Mouse (Mus musculus) hindbrain, embryonic 12.5 days (tissue): ENCODE results near the gene Exosc9. TPM values are rescaled to one million over a fixed set of nuclear protein-coding genes. Genes with fewer than 3 reads are reported as not detected.

Experiments used
- ATAC-seq: fragments of 200-750 bp; cut with Nextera tagmentation; 2 replicates; pipeline ENCODE4 v1.8.0; 2017; ENCODE audit warnings: moderate TSS enrichment; ENCODE audit not compliant: low FRiP score
- H3K27ac ChIP-seq: fragments of 300-500 bp; sonication (generic); 2 replicates; pipeline ENCODE4 v1.5.1; 2016; ENCODE audit warnings: mild to moderate bottlenecking
- H3K27me3 ChIP-seq: fragments of 300-500 bp; sonication (generic); 2 replicates; pipeline ENCODE4 v1.6.1; 2016; ENCODE audit warnings: mild to moderate bottlenecking
- H3K36me3 ChIP-seq: fragments of 300-500 bp; sonication (generic); 2 replicates; pipeline ENCODE4 v1.6.1; 2016; ENCODE audit warnings: mild to moderate bottlenecking
- H3K4me1 ChIP-seq: fragments of 300-500 bp; sonication (generic); 2 replicates; pipeline ENCODE4 v1.6.1; 2016
- H3K4me2 ChIP-seq: fragments of 300-500 bp; sonication (generic); replicated peaks from 2 replicates; pipeline ENCODE4 v1.6.1; 2016; ENCODE audit warnings: mild to moderate bottlenecking
- H3K4me3 ChIP-seq: fragments of 300-500 bp; sonication (generic); 2 replicates; pipeline ENCODE4 v1.5.1; 2016; ENCODE audit warnings: mild to moderate bottlenecking
- H3K9ac ChIP-seq: fragments of 300-500 bp; sonication (generic); 2 replicates; pipeline ENCODE4 v1.6.1; 2016; ENCODE audit warnings: mild to moderate bottlenecking, moderate library complexity
- H3K9me3 ChIP-seq: fragments of 300-500 bp; sonication (generic); replicated peaks from 2 replicates; pipeline ENCODE4 v1.6.1; 2016; ENCODE audit warnings: mild to moderate bottlenecking
- WGBS: fragments of 180-500 bp; shearing (Covaris S2); methylation state at CpG from one replicate; pipeline ENCODE4 v1.1.7; 2016; 5-methylcytosine and 5-hydroxymethylcytosine counted together
- polyA plus RNA-seq: library from polyadenylated mRNA; unstranded; fragments of >200 nt; fragmentation: Nextera tagmentation; extraction: Ambion mirVana; gene quantifications from 2 replicates; pipeline ENCODE4 v1.2.1, GENCODE M21; 2016

Exosc9 gene
- 73.4 and 82.6 TPM in 2 replicates for polyA plus RNA-seq

DNA sequence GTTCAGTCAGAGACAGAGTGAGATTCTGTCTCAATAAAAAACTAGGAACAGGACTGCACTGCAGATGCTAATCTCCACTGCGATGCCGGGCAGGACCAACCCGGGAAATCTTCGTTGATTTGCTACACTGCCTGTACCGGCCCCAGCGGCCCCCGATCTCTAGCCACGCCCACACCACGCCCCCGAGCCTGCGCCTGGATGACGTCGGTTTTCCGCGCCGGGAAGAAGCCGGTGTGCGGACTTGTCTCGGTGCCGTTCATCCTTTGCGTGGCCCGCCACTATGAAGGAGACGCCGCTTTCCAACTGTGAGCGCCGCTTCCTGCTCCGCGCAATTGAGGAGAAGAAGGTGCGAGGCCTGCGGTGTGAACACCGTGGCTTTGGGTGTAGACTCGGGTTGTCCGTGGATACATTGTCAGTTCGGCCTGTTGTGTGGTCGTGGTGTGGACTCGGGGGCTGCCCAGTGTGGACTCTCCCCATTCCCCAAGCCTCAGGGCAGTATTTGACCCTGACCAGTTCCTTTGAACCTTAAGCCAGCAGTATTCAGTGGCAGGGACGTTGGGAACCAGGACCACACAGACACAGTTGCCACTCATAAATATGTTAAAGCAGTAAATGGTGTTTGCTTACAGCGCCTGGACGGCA is at the start of gene Exosc9:
Gene Exosc9 (plus strand): TSS at position 201 of the 642 bp plus-strand sequence.
- Histone ChIP-seq H3K4me1 (peaks cover 8% of the 10 kb centered on the region; the same call in 1 of the 2 replicates), H3K27me3 (no peaks in the 10 kb centered on the region), H3K9me3 (no peaks in the 10 kb centered on the region), H3K9ac (peak within 1 kb of the TSS; percentile 84), H3K4me3 (peak within 1 kb of the TSS; percentile 87), H3K36me3 (peaks cover 33% of the 10 kb centered on the region), H3K27ac (peak within 1 kb of the TSS; percentile 81), H3K4me2 (peak within 1 kb of the TSS; percentile 82)
- peak; percentile 96 for ATAC-seq
- WGBS, result under 1% methylated on average over 39 of the region's 39 CpGs

DNA sequence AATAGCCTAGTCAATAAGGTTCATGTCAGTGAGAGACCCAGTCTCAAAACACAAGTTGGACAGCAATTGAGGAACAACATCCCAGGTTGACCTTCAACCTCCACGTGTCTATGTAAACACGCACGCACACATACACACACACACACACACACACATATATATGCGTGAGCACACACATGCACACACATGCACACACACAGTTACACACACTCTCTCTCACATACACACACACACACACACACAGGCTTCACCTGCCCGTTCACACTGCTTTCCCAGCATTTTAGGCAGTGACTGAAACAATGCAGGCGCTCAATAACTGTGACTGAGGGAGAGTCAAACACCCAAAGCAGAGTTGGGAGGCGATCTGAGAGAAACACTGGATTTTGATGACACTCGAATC is 47.1 kb upstream of the Exosc9 start:
- no peaks in the 10 kb centered on the region for H3K4me1 ChIP-seq
- H3K36me3 ChIP-seq, result no peaks in the 10 kb centered on the region
- no peak overlapping the region for H3K9ac ChIP-seq
- no peaks in the 10 kb centered on the region for H3K27me3 ChIP-seq
- no peaks in the 10 kb centered on the region for H3K9me3 ChIP-seq
- H3K4me3 ChIP-seq, result no peak overlapping the region
- H3K27ac ChIP-seq, result no peak overlapping the region
- no peak for ATAC-seq
- 77% methylated on average over 8 of the region's 8 CpGs for WGBS
- no peak overlapping the region for H3K4me2 ChIP-seq

DNA sequence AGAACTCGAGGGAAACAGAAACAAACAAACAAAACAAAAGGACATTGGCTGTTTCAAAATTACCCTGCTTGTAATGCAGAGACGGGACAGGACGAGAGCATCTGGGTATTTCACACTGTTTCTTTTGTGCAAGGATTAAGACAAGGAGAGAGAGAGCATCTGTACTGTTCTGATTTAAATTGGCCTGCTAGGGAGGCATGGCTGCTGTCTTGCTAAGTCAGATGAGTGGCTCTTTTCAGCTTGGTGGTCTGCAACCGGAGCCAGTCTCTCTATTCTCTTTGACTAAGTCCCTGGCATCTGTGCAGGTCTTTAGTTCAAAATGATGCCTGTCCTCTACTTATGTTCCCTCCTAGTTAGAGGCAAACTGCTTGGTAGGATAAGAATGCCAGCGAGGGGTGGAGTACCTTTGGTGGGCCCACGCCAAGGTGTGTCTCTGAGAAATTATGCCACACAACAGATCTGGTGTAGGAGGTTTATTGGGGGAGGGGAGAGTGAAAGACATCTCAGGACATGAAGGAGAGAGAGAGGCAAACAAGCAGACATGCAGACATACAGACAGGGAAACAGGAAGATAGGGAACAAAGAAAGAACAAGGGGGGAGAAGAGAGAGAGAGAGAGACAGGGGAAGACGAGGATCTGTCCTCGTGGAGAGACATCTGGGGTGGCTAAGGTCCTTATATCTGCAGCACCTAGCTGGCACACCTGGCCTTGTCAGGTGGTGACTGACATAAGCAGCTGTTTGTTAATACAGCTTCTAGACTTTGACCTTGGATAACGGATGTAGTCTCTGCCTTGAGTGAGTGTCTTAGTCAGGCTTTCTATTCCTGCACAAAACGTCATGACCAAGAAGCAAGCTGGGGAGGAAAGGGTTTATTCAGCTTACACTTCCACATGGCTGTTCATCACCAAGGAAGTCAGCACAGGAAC is 46.3 kb upstream of the Exosc9 start:
- H3K9me3 ChIP-seq, result no peaks in the 10 kb centered on the region
- H3K4me2 ChIP-seq, result no peak overlapping the region
- H3K4me1 ChIP-seq, result no peaks in the 10 kb centered on the region
- no peaks in the 10 kb centered on the region for H3K27me3 ChIP-seq
- H3K4me3 ChIP-seq, result no peak overlapping the region
- H3K36me3 ChIP-seq, result no peaks in the 10 kb centered on the region
- no peak overlapping the region for H3K9ac ChIP-seq
- WGBS, result 58% methylated on average over 10 of the region's 10 CpGs
- H3K27ac ChIP-seq, result peak overlapping the region; percentile 30; the same call in 1 of the 2 replicates
- ATAC-seq, result peak; percentile 29; the same call in 1 of the 2 replicates

DNA sequence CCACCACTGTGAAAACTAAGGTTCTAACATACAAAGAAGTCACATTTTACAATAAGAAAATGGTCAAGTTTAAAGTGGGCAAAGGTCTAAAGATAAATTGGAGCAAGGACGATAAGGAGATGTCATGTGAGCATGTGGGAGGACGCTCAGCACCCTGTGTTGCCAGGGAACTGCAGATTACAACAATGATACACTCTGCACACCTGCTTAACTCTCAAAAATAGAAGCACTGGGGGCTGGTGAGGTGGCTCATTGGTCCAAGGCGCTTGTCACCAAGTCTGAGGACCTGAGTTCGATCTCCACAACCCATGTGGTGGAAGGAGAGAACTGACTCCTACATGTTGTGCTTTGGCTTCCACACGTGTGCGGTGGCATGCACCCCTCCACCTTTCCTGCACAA is 40.9 kb upstream of the Exosc9 start:
- Histone ChIP-seq H3K4me1 (no peaks in the 10 kb centered on the region), H3K27ac (no peak overlapping the region), H3K9me3 (no peaks in the 10 kb centered on the region), H3K36me3 (no peaks in the 10 kb centered on the region), H3K4me2 (no peak overlapping the region), H3K4me3 (no peak overlapping the region), H3K9ac (no peak overlapping the region), H3K27me3 (no peaks in the 10 kb centered on the region)
- WGBS, result 94% methylated on average over 6 of the region's 6 CpGs
- no peak for ATAC-seq

DNA sequence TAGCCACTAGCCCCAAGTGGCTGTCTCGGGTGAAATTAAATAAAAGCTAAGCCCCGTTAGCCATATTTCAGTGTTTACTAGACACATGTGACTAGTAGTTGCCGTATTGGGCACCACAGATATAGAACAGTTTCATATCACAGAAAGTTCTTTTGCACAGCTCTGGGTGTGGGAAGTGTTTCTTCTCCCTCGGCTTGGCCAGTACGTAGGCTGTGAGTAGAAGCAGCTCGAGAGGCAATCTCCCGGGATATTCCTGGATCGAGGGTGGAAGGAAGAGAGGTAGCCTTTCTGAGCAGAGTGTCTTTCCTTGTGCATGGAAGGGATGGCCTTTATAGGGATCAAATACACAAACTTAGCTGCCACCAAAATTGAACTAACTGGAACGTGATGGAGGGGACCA is 36.2 kb upstream of the Exosc9 start:
- no peak for ATAC-seq
- Histone ChIP-seq H3K27ac (no peak overlapping the region), H3K4me2 (no peak overlapping the region), H3K4me3 (no peak overlapping the region), H3K36me3 (no peaks in the 10 kb centered on the region), H3K9me3 (no peaks in the 10 kb centered on the region), H3K9ac (no peak overlapping the region), H3K27me3 (peaks cover 17% of the 10 kb centered on the region), H3K4me1 (peaks cover 3% of the 10 kb centered on the region; the same call in 1 of the 2 replicates)
- WGBS, result 91% methylated on average over 9 of the region's 9 CpGs

DNA sequence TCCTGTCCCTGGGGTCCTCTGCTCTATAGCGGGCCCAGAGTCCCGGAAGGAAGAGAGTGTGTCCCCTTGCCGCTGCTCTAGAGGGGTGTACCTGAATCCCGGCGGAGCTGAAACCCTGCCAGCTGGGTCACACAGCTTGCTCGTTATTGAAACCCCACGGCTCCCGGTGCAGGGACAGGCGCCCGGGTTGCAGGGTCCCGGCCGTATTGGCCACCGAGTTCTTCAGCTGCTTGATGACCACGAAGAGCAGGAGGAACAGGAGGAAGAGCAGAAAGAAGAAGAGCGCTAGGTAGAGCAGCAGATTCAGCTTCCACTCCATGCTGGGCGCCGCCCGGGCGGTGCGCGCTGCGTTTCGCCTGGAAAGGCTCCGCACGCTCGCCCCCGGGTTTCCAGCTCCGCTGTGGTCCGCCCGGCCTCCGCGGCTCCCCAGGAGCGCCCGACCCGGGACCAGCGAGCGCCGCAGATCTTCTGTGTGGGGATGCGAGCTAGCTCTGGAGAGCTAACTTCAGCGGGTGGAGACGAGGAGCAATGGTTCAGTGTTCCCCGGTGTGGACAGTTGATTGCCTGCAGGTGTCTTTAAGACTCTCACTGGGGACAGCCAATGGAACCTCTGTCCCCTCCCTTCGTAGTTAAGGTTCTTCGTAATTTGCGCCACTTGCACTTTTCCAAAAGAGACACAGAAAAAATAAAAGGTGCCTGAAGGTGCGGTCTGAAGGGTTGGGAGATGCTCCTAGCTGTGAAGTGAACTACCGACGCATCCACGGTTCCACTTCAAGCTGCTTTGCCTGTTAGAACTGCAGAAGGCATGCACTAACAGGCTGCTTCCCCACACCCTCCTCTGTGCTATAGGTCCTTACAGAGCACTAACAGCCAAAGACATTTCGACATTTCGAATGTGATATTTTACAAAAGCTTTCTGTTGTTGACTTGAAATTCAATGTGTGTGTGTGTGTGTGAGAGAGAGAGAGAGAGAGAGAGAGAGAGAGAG is 31.0 kb upstream of the Exosc9 start, which contains the start of gene Gm11549:
Gene Gm11549 (minus strand): TSS at position 741 of the 988 bp plus-strand sequence.
- Histone ChIP-seq H3K4me1 (peaks cover 9% of the 10 kb centered on the region; the same call in 1 of the 2 replicates), H3K4me2 (peak within 1 kb of the TSS; percentile 97), H3K27me3 (peaks cover 37% of the 10 kb centered on the region), H3K9me3 (no peaks in the 10 kb centered on the region), H3K4me3 (peak within 1 kb of the TSS; percentile 52), H3K9ac (peak within 1 kb of the TSS; percentile 57), H3K27ac (no peak within 1 kb of the TSS), H3K36me3 (no peaks in the 10 kb centered on the region)
- 1% methylated on average over 51 of the region's 51 CpGs for WGBS
- peak; percentile 76 for ATAC-seq

DNA sequence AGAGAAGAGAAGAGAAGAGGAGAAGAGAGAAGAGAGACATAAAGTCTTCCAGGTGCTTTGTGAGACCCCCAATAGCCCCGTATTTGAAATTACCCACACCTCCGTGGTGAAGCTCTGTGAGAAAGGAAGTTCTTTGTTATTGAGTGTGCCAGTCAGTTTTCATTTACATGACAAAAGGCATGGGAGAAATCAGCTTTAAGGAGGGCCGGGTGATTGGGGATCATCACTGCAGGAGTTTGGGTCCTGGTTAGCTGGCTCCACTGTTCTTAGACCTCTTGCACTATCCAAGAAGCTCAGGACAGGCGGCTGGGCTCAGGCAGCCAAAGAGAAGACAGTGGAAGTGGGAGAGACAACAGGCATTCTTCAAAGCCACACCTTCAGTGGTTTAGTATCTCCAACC is 30.3 kb upstream of the Exosc9 start:
- Histone ChIP-seq H3K9ac (no peak overlapping the region), H3K36me3 (no peaks in the 10 kb centered on the region), H3K27ac (no peak overlapping the region), H3K4me3 (no peak overlapping the region), H3K27me3 (peaks cover 37% of the 10 kb centered on the region), H3K4me1 (peaks cover 9% of the 10 kb centered on the region; the same call in 1 of the 2 replicates), H3K9me3 (no peaks in the 10 kb centered on the region), H3K4me2 (peak overlapping the region; percentile 97)
- ATAC-seq, result no peak
- WGBS, result 6% methylated on average over 4 of the region's 4 CpGs

DNA sequence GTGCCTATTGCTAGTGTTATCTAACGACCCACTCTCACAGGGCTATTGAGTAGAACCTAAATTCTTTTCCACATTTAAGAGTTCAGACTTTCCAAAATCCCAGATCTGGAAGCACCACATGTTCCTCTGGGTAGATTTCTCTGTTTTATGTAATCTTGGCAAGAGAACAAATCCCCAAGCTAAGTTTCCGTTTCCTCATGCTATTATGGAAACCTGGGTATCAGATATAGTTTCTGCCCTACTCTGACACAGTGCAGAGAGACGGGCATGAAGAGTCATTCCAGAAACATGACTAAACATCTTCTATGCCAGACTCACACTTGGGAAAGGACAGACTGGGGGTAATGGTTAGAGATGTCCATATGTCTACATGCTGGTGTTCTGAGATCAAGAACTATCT is 27.9 kb upstream of the Exosc9 start:
- 82% methylated on average over 3 of the region's 3 CpGs for WGBS

DNA sequence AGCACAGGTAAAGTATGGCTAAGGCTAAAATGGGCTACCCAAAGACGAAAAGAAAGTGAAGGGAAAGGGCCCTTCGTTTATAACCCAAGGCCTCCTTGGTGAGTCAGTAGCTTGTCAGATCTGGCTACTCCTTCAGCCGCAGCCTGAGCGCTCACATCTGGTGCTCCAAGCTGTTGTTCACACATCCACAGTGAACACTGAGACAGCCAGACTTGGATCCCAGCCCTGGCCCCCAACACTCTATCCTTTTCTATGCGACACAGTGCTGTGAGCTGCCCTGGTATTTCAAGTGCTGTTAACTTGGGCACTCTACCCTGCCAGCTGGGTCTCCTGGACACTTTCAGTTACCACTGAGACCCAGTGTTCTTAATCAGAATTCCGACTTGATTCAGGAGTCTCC is 22.1 kb upstream of the Exosc9 start:
- Histone ChIP-seq H3K27ac (no peak overlapping the region), H3K4me1 (no peaks in the 10 kb centered on the region), H3K4me3 (no peak overlapping the region), H3K9ac (no peak overlapping the region), H3K4me2 (no peak overlapping the region), H3K36me3 (no peaks in the 10 kb centered on the region), H3K27me3 (peaks cover 23% of the 10 kb centered on the region), H3K9me3 (no peaks in the 10 kb centered on the region)
- 86% methylated on average over 6 of the region's 6 CpGs for WGBS
- ATAC-seq, result no peak

More for the DNA sequence above, 27.9 kb upstream of the Exosc9 start:
- Histone ChIP-seq H3K4me1 (peaks cover 9% of the 10 kb centered on the region; the same call in 1 of the 2 replicates), H3K9ac (no peak overlapping the region), H3K4me2 (no peak overlapping the region), H3K27ac (no peak overlapping the region), H3K4me3 (no peak overlapping the region), H3K27me3 (peaks cover 37% of the 10 kb centered on the region), H3K36me3 (no peaks in the 10 kb centered on the region), H3K9me3 (no peaks in the 10 kb centered on the region)
- no peak for ATAC-seq

DNA sequence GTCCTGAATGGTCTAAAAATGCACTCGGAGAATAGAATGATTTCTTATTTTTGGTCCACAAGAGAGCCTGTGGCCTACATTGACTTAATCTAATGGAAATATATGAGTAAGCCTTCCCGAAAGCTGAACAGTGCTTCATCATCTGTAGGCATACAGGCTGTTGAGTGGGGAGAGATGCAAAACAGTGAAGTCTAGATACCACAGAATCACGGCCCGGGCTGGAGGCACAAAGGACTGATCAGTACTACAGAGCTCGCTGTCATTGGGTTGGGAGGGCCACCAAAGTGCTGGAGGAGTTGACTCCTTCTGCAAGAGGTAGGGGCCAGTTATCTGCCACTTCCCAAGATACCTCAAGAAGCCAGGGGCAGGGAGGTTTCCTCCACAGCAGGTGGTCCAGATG is 21.6 kb upstream of the Exosc9 start:
- Histone ChIP-seq H3K4me3 (no peak overlapping the region), H3K4me2 (no peak overlapping the region), H3K27ac (no peak overlapping the region), H3K4me1 (no peaks in the 10 kb centered on the region), H3K9me3 (no peaks in the 10 kb centered on the region), H3K9ac (no peak overlapping the region), H3K36me3 (no peaks in the 10 kb centered on the region), H3K27me3 (peaks cover 23% of the 10 kb centered on the region)
- 65% methylated on average over 5 of the region's 5 CpGs for WGBS
- no peak for ATAC-seq

DNA sequence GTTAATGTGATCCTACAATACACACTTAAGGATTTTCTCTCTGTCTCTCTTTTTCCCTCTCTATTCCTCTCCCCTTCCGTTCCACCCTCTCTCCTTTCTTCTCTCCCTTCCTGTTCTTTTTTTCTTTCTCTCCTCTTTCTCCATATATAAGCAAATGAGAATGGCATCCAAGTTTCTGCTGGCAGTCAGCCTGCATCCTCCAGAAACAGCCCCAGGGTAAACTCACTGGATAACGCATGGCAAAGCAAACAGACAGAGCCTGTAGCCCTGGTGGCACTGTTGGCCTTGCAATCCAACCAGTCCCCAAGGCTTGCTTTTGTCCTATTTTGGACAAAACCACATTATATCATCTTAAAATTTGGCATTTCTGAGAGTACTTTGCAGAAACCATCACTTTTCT is 21.2 kb upstream of the Exosc9 start:
- H3K9me3 ChIP-seq, result no peaks in the 10 kb centered on the region

More for the DNA sequence above, 21.2 kb upstream of the Exosc9 start:
- Histone ChIP-seq H3K4me3 (no peak overlapping the region), H3K4me2 (no peak overlapping the region), H3K9ac (no peak overlapping the region), H3K36me3 (no peaks in the 10 kb centered on the region), H3K27ac (no peak overlapping the region), H3K27me3 (peaks cover 23% of the 10 kb centered on the region), H3K4me1 (no peaks in the 10 kb centered on the region)
- WGBS, result 41% methylated on average over 2 of the region's 2 CpGs
- ATAC-seq, result no peak
